Mouse (Mus musculus) cerebellum, adult 11 months (tissue): ENCODE data around the gene Atp8b4.
A peak's percentile ranks its signal among the peaks of the same experiment; 100 is the strongest.
"Not testable (repeated sequence)": the region's sequence is repeated elsewhere in the genome, so short reads cannot be mapped to it uniquely, and the experiment has no call there.

Experiments
- DNase-seq: peaks from one replicate; pipeline ENCODE4 v3.0.0; 2022

The Atp8b4 gene

GRCm38 (mm10) chr2:126495832-126496695 lies 4.4 kb downstream of the Atp8b4 start:
- no peak for DNase-seq

GRCm38 (mm10) chr2:126495230-126495629 lies 5.2 kb downstream of the Atp8b4 start:
- no peak for DNase-seq

- no peak for DNase-seq
Measured at GRCm38 (mm10) chr2:126493306-126493705, 7.2 kb downstream of the Atp8b4 start.

GRCm38 (mm10) chr2:126492713-126493112 lies 7.8 kb downstream of the Atp8b4 start:
- no peak for DNase-seq

- no peak for DNase-seq
Measured at GRCm38 (mm10) chr2:126491446-126491845, 9.0 kb downstream of the Atp8b4 start.

GRCm38 (mm10) chr2:126490573-126490972 lies 9.9 kb downstream of the Atp8b4 start:
- no peak for DNase-seq

GRCm38 (mm10) chr2:126485262-126486017 lies 15.0 kb downstream of the Atp8b4 start:
- no peak for DNase-seq

GRCm38 (mm10) chr2:126483337-126483736 lies 17.1 kb downstream of the Atp8b4 start:
- DNase-seq, result no peak

GRCm38 (mm10) chr2:126477556-126477955 lies 22.9 kb downstream of the Atp8b4 start:
- no peak for DNase-seq

GRCm38 (mm10) chr2:126475681-126476410 lies 24.6 kb downstream of the Atp8b4 start:
- no peak for DNase-seq

GRCm38 (mm10) chr2:126474019-126474418 lies 26.5 kb downstream of the Atp8b4 start:
- DNase-seq, result no peak

GRCm38 (mm10) chr2:126472836-126473235 lies 27.6 kb downstream of the Atp8b4 start:
- DNase-seq, result no peak

- no peak for DNase-seq
Measured at GRCm38 (mm10) chr2:126467790-126468189, 32.7 kb downstream of the Atp8b4 start.

GRCm38 (mm10) chr2:126466391-126467134 lies 33.9 kb downstream of the Atp8b4 start:
- no peak for DNase-seq

- no peak for DNase-seq
Measured at GRCm38 (mm10) chr2:126458661-126459060, 41.8 kb downstream of the Atp8b4 start.

- not testable (repeated sequence) for DNase-seq
Measured at GRCm38 (mm10) chr2:126457759-126458158, 42.7 kb downstream of the Atp8b4 start.

GRCm38 (mm10) chr2:126450937-126451302 lies 49.6 kb downstream of the Atp8b4 start:
- no peak for DNase-seq

GRCm38 (mm10) chr2:126450210-126450936 lies 50.1 kb downstream of the Atp8b4 start:
- DNase-seq, result peak; percentile 7

- DNase-seq, result no peak
Measured at GRCm38 (mm10) chr2:126445039-126445438, 55.4 kb downstream of the Atp8b4 start.

GRCm38 (mm10) chr2:126441586-126441985 lies 58.9 kb downstream of the Atp8b4 start:
- DNase-seq, result no peak

- DNase-seq, result no peak
Measured at GRCm38 (mm10) chr2:126434712-126435111, 65.8 kb downstream of the Atp8b4 start.

- DNase-seq, result no peak
Measured at GRCm38 (mm10) chr2:126434305-126434704, 66.2 kb downstream of the Atp8b4 start.
